23 mouse cellular contexts compared by ENCODE assay signal in genomic region chr10:39949377-39949954, GRCm38 (mm10). TPM values are rescaled to one million over a fixed set of nuclear protein-coding genes. Genes with fewer than 3 reads are reported as not detected.
"Had no signal": no experiment of that assay in that cellular context is flagged by ENCODE, and none has a peak within 500 bp of the region (broad histone marks: within the 10 kb centered on the region; RNA-seq: fewer than 3 reads in every experiment).

No protein-coding gene starts in this region.

- H3K4me2 ChIP-seq: limb, embryonic 15.5 days; liver, embryonic 12.5 days; lung, embryonic 14.5 days; neural tube, embryonic 13.5 days; neural tube, embryonic 15.5 days had no signal

- H3K4me1 ChIP-seq: limb, embryonic 15.5 days; liver, embryonic 12.5 days; neural tube, embryonic 13.5 days; neural tube, embryonic 15.5 days had no signal

- H3K27ac ChIP-seq: limb, embryonic 15.5 days; liver, embryonic 12.5 days; liver, embryonic 14.5 days; neural tube, embryonic 13.5 days; neural tube, embryonic 15.5 days had no signal

- H3K27me3 ChIP-seq: limb, embryonic 15.5 days; liver, embryonic 12.5 days; neural tube, embryonic 13.5 days; neural tube, embryonic 15.5 days had no signal

- H3K9me3 ChIP-seq: limb, embryonic 15.5 days; liver, embryonic 12.5 days; neural tube, embryonic 13.5 days; neural tube, embryonic 15.5 days had no signal

- ATAC-seq: liver, embryonic 12.5 days had no signal

- H3K9ac ChIP-seq: limb, embryonic 15.5 days; liver, embryonic 12.5 days; liver, embryonic 14.5 days; lung, embryonic 14.5 days; neural tube, embryonic 13.5 days; neural tube, embryonic 15.5 days had no signal

- DNase-seq: lung, adult 18-20 months; lung, embryonic 14.5 days; lung, postnatal 10 days; lung, postnatal 4 days; retina, postnatal 1 day; right cerebral cortex, adult 18-20 months; right cerebral cortex, postnatal 25 days; right cerebral cortex, postnatal 4 days; spleen, adult 18-20 months; thymus, adult 18-20 months; thymus, postnatal 14 days; thymus, postnatal 36 days had no signal

- H3K36me3 ChIP-seq: limb, embryonic 15.5 days; liver, embryonic 12.5 days; neural tube, embryonic 13.5 days; neural tube, embryonic 15.5 days had no signal

- H3K4me3 ChIP-seq: limb, embryonic 15.5 days; liver, embryonic 12.5 days; myocyte; neural tube, embryonic 13.5 days; neural tube, embryonic 15.5 days had no signal

RNA-seq across cellular contexts. Expression of gene Mfsd4b3, which starts 10.5 kb away (rescaled TPM):
- total RNA-seq: megakaryocyte-erythroid progenitor cell, adult 5-6 weeks had no signal
- polyA plus RNA-seq: neural tube, embryonic 11.5 days; neural tube, embryonic 15.5 days had no signal

RNA-seq across cellular contexts. Expression of gene Mfsd4b2, which starts 22.7 kb away (rescaled TPM):
- total RNA-seq: liver, adult 2 months; megakaryocyte-erythroid progenitor cell, adult 5-6 weeks had no signal
- polyA plus RNA-seq: limb, embryonic 15.5 days; liver, adult 2 months; liver, embryonic 12.5 days; lung, embryonic 14.5 days; lung, embryonic 16.5 days; myocyte; neural tube, embryonic 11.5 days; neural tube, embryonic 13.5 days; neural tube, embryonic 15.5 days had no signal

RNA-seq across cellular contexts. Expression of gene Mfsd4b5, which starts 37.0 kb away (rescaled TPM):
- total RNA-seq: megakaryocyte-erythroid progenitor cell, adult 5-6 weeks had no signal
- polyA plus RNA-seq: neural tube, embryonic 13.5 days; neural tube, embryonic 15.5 days; stomach, embryonic 14.5 days had no signal
